ENCODE assay signal across 27 mouse cellular contexts in genomic region chr1:130996356-130996755, GRCm38 (mm10). TPM values are rescaled to one million over a fixed set of nuclear protein-coding genes. Genes with fewer than 3 reads are reported as not detected.
DNase-seq lines count a peak whose midpoint lies in the region; ATAC-seq and TF ChIP-seq lines count a peak whose summit lies in the region.
"Had no signal": no experiment of that assay in that cellular context is flagged by ENCODE, and none has a peak within 500 bp of the region (broad histone marks: within the 10 kb centered on the region; RNA-seq: fewer than 3 reads in every experiment).

No protein-coding gene starts in this region.

- intact Hi-C loops in gastrocnemius, adult 2 months (cut with DNase I), result no loop called here

- H3K9me3 ChIP-seq in lung, postnatal 0 days (ENCODE audit: low read length), result no peaks in the 10 kb centered on the region
- no peaks in the 10 kb centered on the region for H3K9me3 ChIP-seq in limb, embryonic 10.5 days (replicated peaks)
- H3K9me3 ChIP-seq: embryonic facial prominence, embryonic 10.5 days; embryonic facial prominence, embryonic 12.5 days; forebrain, embryonic 13.5 days had no signal

- no peak for ATAC-seq in CD4-positive, CD25-positive, alpha-beta regulatory T cell, adult 4 months
- ATAC-seq in lung, postnatal 0 days, result peak; percentile 48; the same call in 1 of the 2 replicates
- ATAC-seq: activated CD4-positive, CD25-positive, alpha-beta regulatory T cell, adult 4 months; forebrain, embryonic 13.5 days; forebrain, embryonic 16.5 days had no signal

- H3K27ac ChIP-seq in lung, postnatal 0 days (ENCODE audit: low read length), result no peak overlapping the region
- H3K27ac ChIP-seq in limb, embryonic 10.5 days, result no peak overlapping the region
- H3K27ac ChIP-seq in gastrocnemius, adult 2 months, result no peak overlapping the region
- H3K27ac ChIP-seq: embryonic facial prominence, embryonic 10.5 days; embryonic facial prominence, embryonic 12.5 days; forebrain, embryonic 13.5 days had no signal

- TF ChIP-seq CTCF in lung, postnatal 0 days (IDR thresholded peaks at IDR 0.05), result no peak
- TF ChIP-seq CTCF in gastrocnemius, adult 2 months (IDR thresholded peaks at IDR 0.05), result no peak

- H3K27me3 ChIP-seq in lung, postnatal 0 days (replicated peaks; ENCODE audit: insufficient read depth, low read length), result no peaks in the 10 kb centered on the region
- no peaks in the 10 kb centered on the region for H3K27me3 ChIP-seq in limb, embryonic 10.5 days (ENCODE audit: low read depth, poor library complexity, severe bottlenecking)
- H3K27me3 ChIP-seq: embryonic facial prominence, embryonic 12.5 days; forebrain, embryonic 13.5 days had no signal

- 70% methylated on average over 10 of the region's 10 CpGs for WGBS in lung, postnatal 0 days
- WGBS in limb, embryonic 10.5 days, result 93% methylated on average over 10 of the region's 10 CpGs

- no peak overlapping the region for H3K4me2 ChIP-seq in lung, postnatal 0 days (replicated peaks; ENCODE audit: low read depth, low read length)
- H3K4me2 ChIP-seq: embryonic facial prominence, embryonic 12.5 days; forebrain, embryonic 13.5 days had no signal

- no peak overlapping the region for H3K4me3 ChIP-seq in lung, postnatal 0 days (ENCODE audit: low read depth, low read length)
- H3K4me3 ChIP-seq in limb, embryonic 10.5 days, result no peak overlapping the region
- no peak overlapping the region for H3K4me3 ChIP-seq in gastrocnemius, adult 2 months
- H3K4me3 ChIP-seq: embryonic facial prominence, embryonic 10.5 days; embryonic facial prominence, embryonic 12.5 days; forebrain, embryonic 13.5 days had no signal

- no peak for TF ChIP-seq EP300 in lung, postnatal 0 days (IDR thresholded peaks at IDR 0.05)

- no peaks in the 10 kb centered on the region for H3K4me1 ChIP-seq in lung, postnatal 0 days (ENCODE audit: insufficient read depth, low read depth, low read length)
- H3K4me1 ChIP-seq in limb, embryonic 10.5 days, result no peaks in the 10 kb centered on the region
- H3K4me1 ChIP-seq: embryonic facial prominence, embryonic 10.5 days; embryonic facial prominence, embryonic 12.5 days; forebrain, embryonic 13.5 days had no signal

- H3K36me3 ChIP-seq in lung, postnatal 0 days (ENCODE audit: insufficient read depth, low read length), result no peaks in the 10 kb centered on the region
- no peaks in the 10 kb centered on the region for H3K36me3 ChIP-seq in limb, embryonic 10.5 days
- H3K36me3 ChIP-seq: embryonic facial prominence, embryonic 10.5 days; embryonic facial prominence, embryonic 12.5 days had no signal

- no peak overlapping the region for H3K9ac ChIP-seq in lung, postnatal 0 days (replicated peaks; ENCODE audit: low read depth)
- H3K9ac ChIP-seq: embryonic facial prominence, embryonic 12.5 days; forebrain, embryonic 13.5 days had no signal

- peak; percentile 55 for DNase-seq in CD4-positive, CD25-positive, alpha-beta regulatory T cell, adult 2 months (ENCODE audit: low read depth, low spot score)
- DNase-seq in lung, postnatal 0 days (ENCODE audit: low spot score), result peak; percentile 15
- no peak for DNase-seq in lung, postnatal 36 days
- peak; percentile 66 for DNase-seq in CD4-positive helper T cell, adult 2 months (ENCODE audit: low read depth, low spot score)
- peak; percentile 81 for DNase-seq in induced T-regulatory cell, adult 2 months (ENCODE audit: low read depth)
- no peak for DNase-seq in limb, embryonic 10.5 days (ENCODE audit: low spot score)
- DNase-seq in gastrocnemius, adult 2 months, result no peak
- DNase-seq: adrenal gland, adult 8-10 months; adrenal gland, postnatal 14 days; adrenal gland, postnatal 36 days; B cell, adult 2 months; cerebellum, adult 11-12 months; cerebellum, adult 2 months; cerebellum, adult 9-10 months; cerebellum, postnatal 10 days; cerebellum, postnatal 25 days had no signal

RNA-seq across cellular contexts. Expression of gene Il10, which starts 23.3 kb away (rescaled TPM):
- polyA plus RNA-seq in CD4-positive, CD25-positive, alpha-beta regulatory T cell, adult 4 months (2017; shearing (Covaris generic)), result 10 to 100 TPM in 1 of 2 experiments, 1 to 10 TPM in 1; 5.9 to 13.6 TPM
- polyA plus RNA-seq in lung, postnatal 0 days (2015; fragmentation: Nextera tagmentation; extraction: Ambion mirVana), result not detected in 2 replicates
- polyA plus RNA-seq in limb, embryonic 10.5 days (2016; fragmentation: Nextera tagmentation; extraction: Ambion mirVana), result not detected in 2 replicates
- total RNA-seq in gastrocnemius, adult 2 months (2021), result not detected
- total RNA-seq: adrenal gland, adult 18-20 months; adrenal gland, postnatal 14 days; adrenal gland, postnatal 36 days; MEL had no signal
- polyA plus RNA-seq: cerebellum, adult 2 months; cortical plate, adult 2 months; embryonic facial prominence, embryonic 10.5 days; embryonic facial prominence, embryonic 12.5 days; embryonic facial prominence, embryonic 14.5 days; forebrain, embryonic 11.5 days; forebrain, embryonic 13.5 days had no signal

RNA-seq across cellular contexts. Expression of gene Il19, which starts 56.4 kb away (rescaled TPM):
- not detected for polyA plus RNA-seq in CD4-positive, CD25-positive, alpha-beta regulatory T cell, adult 4 months (2017; shearing (Covaris generic))
- not detected in 2 replicates for polyA plus RNA-seq in lung, postnatal 0 days (2015; fragmentation: Nextera tagmentation; extraction: Ambion mirVana)
- 0.20 TPM in 1 of 2 replicates, not detected in the other for polyA plus RNA-seq in limb, embryonic 10.5 days (2016; fragmentation: Nextera tagmentation; extraction: Ambion mirVana)
- total RNA-seq in gastrocnemius, adult 2 months (2021), result not detected
- total RNA-seq: adrenal gland, adult 18-20 months; adrenal gland, adult 8-10 months; adrenal gland, postnatal 14 days; adrenal gland, postnatal 36 days; MEL had no signal
- polyA plus RNA-seq: activated CD4-positive, CD25-positive, alpha-beta regulatory T cell, adult 4 months; cortical plate, adult 2 months; forebrain, embryonic 11.5 days; forebrain, embryonic 13.5 days; forebrain, embryonic 16.5 days had no signal

Comparison
In these comparisons a context has a peak if more than half of its experiments do, and no peak if none do; other contexts are left out.
1. DNase-seq: peak in CD4-positive, CD25-positive, alpha-beta regulatory T cell, adult 2 months (single experiment), lung, postnatal 0 days (single experiment), CD4-positive helper T cell, adult 2 months (single experiment) and induced T-regulatory cell, adult 2 months (single experiment); none in lung, postnatal 36 days (single experiment), limb, embryonic 10.5 days (single experiment) and gastrocnemius, adult 2 months (single experiment).